Mouse (Mus musculus) yolk sac, embryonic 10.5 days (tissue): Measurements from ENCODE around the gene Cysrt1.

Source experiments
- DNase-seq: peaks from one replicate; pipeline ENCODE4 v3.0.0-alpha.2; 2017; ENCODE audit warnings: low spot score

Gene Cysrt1

GRCm38 (mm10) chr2:25242101-25242506, at the start of gene Cysrt1, which contains the start of gene Rnf208:
Gene Cysrt1, minus strand, starts transcription at chr2:25242452.
Gene Rnf208, plus strand, starts transcription at chr2:25242255.
- DNase-seq = no peak

GRCm38 (mm10) chr2:25291184-25292053, 49.2 kb upstream of the Cysrt1 start:
- DNase-seq = no peak

- DNase-seq = no peak
Observed at GRCm38 (mm10) chr2:25290816-25291130, 48.5 kb upstream of the Cysrt1 start.

- DNase-seq = no peak
Observed at GRCm38 (mm10) chr2:25290101-25290815, 48.0 kb upstream of the Cysrt1 start.

GRCm38 (mm10) chr2:25289651-25290050, 47.4 kb upstream of the Cysrt1 start, which contains the start of gene Lrrc26:
Gene Lrrc26, plus strand, starts transcription at chr2:25289915.
- DNase-seq = no peak

GRCm38 (mm10) chr2:25288734-25289345, 46.6 kb upstream of the Cysrt1 start:
- no peak for DNase-seq

- DNase-seq = no peak
Observed at GRCm38 (mm10) chr2:25287927-25288649, 45.8 kb upstream of the Cysrt1 start, which contains the start of gene Tmem210. Gene Tmem210, plus strand, starts transcription at chr2:25288145.

- no peak for DNase-seq
Observed at GRCm38 (mm10) chr2:25286837-25287636, 44.8 kb upstream of the Cysrt1 start.

GRCm38 (mm10) chr2:25286314-25286713, 44.1 kb upstream of the Cysrt1 start:
- no peak for DNase-seq

- no peak for DNase-seq
Observed at GRCm38 (mm10) chr2:25285551-25285950, 43.3 kb upstream of the Cysrt1 start.

- no peak for DNase-seq
Observed at GRCm38 (mm10) chr2:25278928-25279882, 37.0 kb upstream of the Cysrt1 start.

- no peak for DNase-seq
Observed at GRCm38 (mm10) chr2:25273010-25273409, 30.8 kb upstream of the Cysrt1 start.

GRCm38 (mm10) chr2:25272515-25272914, 30.3 kb upstream of the Cysrt1 start:
- DNase-seq = no peak

GRCm38 (mm10) chr2:25271827-25272511, 29.7 kb upstream of the Cysrt1 start, which contains the start of the genes Ssna1 and Anapc2:
Gene Ssna1, minus strand, starts transcription at chr2:25272438.
Gene Anapc2, plus strand, starts transcription at chr2:25272478.
- peak; percentile 97 for DNase-seq

- DNase-seq = no peak
Observed at GRCm38 (mm10) chr2:25267746-25268309, 25.6 kb upstream of the Cysrt1 start.

- no peak for DNase-seq
Observed at GRCm38 (mm10) chr2:25267241-25267640, 25.0 kb upstream of the Cysrt1 start.

- DNase-seq = no peak
Observed at GRCm38 (mm10) chr2:25266720-25267119, 24.5 kb upstream of the Cysrt1 start.

- DNase-seq = no peak
Observed at GRCm38 (mm10) chr2:25265897-25266656, 23.8 kb upstream of the Cysrt1 start.
